Mouse (Mus musculus) urinary bladder, postnatal 25 days (tissue): ENCODE measurements around the gene A930009A15Rik.
A peak's percentile ranks its signal among the peaks of the same experiment; 100 is the strongest.

Experiments
- DNase-seq: peaks from one replicate; pipeline ENCODE4 v3.0.0; 2022; ENCODE audit warnings: low spot score

The A930009A15Rik gene

DNA sequence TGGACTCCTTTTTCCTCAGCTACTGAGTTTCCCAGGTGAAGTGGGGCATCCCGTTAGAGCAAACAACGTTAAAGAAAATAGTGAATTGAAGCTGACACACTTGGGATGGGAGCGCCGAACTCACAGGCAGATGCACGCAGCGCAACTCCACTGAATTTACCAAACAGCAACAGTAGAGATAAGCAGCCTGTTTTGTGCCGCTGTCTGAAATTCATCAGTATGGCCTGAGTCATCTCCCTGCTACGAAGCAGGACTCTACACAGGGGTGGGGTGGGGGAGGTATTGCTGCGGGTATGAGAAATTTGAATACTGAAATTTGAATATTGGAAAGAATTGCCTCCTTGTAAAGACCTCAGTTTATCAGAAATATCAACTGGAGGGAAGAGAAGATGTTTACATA is 12.2 kb downstream of the A930009A15Rik start:
- no peak for DNase-seq

DNA sequence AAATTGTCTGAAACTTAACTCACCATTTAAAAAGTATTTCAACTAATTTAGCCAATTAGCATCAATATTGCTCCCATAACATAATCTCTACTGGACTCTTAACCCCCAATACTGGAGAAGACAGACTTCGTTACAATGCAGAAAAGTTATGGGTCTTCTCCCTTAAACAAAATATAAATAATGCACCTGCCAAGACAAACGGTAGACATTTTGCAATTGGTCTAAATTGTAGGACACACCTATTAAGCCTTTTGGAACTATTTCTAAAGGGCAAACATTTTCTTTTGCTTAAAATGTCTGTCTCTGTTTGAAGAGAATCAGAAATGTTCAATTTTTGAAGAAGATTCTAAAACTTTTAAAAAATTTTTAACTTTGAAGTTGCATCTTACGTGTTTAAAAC is 13.3 kb downstream of the A930009A15Rik start:
- DNase-seq, result no peak

DNA sequence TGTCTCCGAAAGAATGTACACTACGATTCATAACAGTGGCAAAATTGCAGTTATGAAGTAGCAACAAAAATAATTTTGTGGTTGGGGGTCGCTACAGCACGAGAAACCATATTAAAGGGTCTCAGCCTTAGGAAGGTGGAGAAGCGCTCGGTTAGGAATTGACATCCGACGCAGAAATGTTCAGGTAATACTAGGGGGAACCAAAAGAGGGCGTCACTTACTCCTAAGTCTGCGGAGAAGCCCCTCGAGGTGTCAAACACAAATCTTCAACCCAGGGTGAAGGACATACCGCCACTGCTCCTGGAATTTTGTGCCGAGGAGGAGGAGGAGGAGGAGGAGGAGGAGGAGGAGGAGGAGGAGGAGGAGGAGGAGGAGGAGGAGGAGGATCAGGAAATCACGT is 14.9 kb downstream of the A930009A15Rik start:
- no peak for DNase-seq

DNA sequence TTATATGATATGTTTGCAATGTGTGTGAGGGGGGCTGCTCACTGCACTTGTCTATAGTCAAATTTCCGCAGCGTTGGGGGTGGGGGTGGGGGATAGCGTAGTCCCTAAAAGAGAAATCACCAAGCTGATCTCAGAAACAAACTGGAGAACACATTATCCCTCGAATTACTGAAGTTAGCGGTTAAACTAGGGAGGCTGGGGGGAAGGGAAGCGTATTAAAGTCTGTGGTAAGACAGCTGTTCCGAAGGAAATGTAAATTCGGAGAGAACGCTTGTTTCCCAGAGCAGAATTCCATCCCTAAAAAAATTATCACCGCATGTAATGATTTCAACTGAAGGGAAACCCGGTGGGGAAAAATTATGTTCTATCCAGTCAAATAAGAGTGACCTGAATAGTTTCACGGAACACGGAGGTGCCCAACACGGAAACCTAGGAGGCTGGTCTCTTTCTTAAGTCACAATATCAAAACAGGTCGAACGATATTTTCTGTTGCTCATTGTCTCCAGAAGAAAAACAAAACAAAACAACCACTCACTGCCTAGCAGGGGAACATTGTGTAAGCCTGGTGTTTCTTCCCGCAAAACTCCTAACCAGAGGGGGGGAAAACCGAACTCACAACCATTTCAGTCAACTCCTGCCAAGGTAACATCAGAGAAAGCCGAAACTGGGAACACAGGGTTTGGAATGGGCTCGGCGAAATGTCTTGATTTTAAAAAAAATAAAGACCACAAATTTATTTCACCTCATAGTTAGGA is 15.9 kb downstream of the A930009A15Rik start:
- DNase-seq, result no peak

DNA sequence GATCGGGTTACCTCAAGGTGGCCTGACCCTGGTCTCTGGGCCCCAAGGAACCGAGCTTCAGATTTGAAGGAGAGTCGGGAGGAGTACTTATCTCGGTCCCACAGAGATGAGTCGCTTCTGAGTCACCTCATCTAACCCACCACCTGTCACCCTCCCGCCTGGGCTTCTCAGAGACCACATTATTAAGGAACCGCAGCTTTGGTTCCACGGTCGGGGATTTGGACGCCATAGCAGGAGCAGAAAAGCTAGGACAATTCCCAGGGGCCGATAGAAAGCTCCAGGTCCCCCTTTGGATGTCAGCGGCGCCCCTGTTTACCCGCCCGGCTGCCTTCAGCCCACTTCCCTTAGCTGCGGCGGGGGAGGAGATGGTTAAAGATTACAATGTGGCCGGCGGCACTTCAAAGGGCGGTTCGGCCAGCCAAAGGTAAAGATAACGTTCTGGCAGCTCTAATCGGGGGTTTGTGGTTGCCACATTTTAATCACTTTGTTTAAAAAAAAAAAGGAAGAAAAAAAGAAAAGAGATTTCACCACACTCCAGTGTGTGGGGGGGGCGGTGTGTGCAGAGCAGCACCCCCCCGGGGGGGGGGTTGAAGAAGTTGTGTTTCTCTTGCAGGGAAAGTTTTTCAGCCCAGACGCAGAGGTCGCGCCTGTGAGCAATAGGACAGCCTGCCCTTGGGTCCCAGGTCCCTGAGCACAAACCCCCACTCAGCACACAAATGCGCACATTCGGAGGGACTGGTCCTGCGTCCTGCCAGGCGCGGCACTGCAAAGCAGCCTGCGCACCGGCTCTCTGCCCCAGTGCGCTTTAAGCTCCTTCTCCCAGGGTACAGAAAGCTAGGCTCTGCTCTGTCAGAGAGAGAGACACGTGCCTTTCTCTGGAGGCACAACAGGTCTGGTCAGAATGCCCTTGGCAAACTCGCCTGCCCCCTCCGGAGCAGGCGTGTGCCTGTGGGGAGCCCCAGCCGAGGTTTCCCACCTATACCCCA is 16.8 kb downstream of the A930009A15Rik start:
- DNase-seq, result peak; percentile 10

DNA sequence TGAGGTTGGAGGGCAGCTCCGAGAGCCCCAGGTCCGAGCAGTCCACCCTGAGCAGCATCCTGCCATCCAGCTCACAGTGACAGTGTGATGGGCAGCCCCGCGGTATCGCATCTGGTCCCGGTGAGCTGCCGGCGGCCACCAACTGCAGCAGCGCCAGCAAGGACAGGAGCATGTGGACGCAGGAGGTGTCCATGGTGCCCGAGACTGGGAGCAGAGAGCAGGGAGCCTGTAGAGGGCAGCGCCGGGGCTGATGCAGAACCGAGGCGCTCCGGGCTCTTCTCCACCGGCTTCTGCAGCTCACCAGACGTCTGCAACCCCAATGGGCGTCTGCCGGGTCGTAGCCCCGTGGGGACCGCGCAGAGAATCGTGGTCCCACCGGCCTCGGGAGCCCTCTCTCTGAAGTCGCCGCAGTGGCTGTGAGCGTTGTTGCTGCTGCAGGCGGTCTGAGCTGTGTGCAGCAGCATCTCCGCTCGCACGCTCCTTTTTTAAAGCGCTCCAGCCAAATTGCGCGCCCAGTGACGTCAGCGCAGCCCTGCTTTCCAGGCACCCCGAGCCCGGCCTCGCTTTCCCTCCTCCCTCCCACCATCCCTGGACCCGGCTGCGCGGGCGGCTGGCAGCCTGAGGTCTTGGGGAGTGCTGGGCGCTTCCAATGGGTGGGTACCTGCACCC is 17.6 kb downstream of the A930009A15Rik start, which contains the start of gene Lgr5:
TSS of gene Lgr5 (minus strand) at position 480 of the 669 bp plus-strand sequence.
- DNase-seq, result peak; percentile 21

DNA sequence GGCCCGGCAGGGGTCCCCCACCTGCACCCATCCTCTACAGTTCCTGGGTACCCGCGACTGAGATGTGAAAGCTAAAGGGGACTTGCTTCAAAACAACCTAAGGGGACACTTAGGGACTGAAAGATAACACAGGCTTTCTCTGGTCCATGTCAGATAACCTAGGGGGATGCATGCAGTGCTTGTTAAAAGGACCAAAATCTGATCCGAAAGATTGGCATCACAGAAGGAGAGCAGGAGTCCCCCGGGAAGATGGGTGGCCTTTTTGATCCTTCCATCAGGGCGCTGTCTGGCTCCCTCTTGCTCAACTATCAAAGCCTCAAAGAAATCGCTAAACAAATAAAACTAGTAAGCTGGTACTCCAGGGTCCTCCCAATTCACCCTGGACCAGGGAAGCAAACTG is 18.2 kb downstream of the A930009A15Rik start:
- no peak for DNase-seq

DNA sequence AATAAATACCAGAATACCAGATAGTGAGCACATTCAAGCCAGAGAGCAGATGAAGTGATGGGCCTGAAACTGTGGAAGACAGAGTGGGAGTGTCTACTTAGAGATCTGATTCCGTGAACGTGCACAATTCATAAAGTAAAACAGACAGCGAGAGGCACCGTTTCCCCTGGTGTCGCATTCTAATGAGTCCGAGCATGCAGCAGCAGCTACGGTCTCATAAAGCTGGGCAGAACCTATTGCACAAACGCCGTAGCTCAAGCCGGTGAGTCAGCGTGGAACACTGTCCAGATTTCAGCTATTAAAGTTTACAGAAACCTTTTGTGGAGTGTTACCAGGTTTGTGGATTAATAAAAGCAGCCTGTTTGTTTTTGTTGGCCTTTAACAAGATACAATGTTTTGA is 23.4 kb downstream of the A930009A15Rik start:
- peak; percentile 26 for DNase-seq

DNA sequence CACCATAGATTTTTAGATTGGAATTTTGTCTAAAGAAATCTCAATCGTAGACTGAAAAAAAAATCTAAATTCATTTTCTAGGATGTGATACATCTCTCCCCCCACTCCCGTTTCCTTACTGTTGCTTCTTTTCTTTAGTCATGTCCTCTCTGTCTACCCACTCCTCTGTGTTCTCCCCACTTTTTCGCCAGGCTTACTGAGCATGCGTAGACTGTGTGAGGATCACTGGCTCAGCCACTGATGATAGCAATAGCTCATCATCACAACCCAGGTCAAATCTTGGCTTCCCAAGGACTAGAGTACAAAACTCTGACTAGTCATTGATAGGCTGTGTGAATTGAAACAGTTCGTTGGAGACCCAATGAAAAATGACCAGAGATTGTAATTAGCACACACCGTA is 23.9 kb downstream of the A930009A15Rik start:
- no peak for DNase-seq

DNA sequence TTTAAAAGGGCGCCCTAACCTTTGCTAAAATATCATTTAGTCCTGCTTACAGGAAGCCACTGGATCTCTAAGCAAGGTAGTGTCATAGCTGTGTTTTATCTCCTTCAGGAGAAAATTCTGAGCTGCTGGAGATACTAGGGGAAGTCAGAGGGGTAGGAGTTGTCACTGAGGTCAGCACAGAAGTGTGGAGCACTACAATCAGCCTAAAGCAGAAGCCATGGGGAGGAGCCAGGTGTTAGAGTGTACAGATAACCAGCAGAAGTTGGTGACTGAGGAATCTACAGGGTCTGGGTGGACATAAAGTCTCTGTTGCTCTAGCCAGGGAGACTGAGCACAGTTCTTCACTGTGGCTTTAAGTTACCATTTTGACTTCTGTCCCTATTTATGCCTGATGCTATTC is 26.0 kb downstream of the A930009A15Rik start:
- DNase-seq, result no peak

DNA sequence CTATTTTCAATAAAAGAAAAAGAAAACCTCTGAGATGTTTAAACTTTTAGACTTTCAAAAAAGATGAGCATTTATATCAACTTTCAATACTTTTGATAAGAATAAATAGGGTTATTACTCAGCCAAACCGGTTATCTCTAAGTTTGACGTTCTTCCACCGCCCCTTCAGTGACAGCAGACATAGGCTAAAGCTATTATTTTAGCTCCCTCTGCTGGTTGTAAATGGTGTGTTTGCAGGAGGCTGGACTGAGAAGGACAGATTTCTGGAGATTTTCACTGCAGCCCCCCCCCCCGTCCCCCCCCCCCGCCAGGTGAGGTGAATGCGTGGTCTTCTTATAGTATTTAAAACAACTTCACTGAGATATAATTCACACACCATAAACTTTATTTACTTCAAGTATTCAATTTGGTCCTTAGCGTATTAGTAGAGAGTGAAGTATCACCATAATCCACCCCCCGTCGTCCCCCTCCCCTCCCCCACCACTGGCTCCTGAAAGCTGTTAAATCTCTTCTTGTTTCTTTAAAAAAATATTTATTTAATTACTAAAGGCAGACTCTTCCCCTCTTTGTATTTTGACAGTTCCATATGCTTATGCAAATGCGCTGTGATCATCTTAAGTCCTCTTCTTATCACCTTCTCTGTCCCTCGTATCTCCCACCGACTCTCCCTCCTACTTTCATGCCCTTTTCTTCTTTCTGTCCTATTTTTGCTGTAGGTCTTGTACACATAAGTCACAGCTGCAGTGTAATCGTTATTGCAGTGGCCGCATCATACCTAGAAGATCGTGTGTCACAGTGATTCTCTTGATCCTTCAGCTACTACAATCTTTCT is 47.9 kb downstream of the A930009A15Rik start:
- DNase-seq, result peak; percentile 7

DNA sequence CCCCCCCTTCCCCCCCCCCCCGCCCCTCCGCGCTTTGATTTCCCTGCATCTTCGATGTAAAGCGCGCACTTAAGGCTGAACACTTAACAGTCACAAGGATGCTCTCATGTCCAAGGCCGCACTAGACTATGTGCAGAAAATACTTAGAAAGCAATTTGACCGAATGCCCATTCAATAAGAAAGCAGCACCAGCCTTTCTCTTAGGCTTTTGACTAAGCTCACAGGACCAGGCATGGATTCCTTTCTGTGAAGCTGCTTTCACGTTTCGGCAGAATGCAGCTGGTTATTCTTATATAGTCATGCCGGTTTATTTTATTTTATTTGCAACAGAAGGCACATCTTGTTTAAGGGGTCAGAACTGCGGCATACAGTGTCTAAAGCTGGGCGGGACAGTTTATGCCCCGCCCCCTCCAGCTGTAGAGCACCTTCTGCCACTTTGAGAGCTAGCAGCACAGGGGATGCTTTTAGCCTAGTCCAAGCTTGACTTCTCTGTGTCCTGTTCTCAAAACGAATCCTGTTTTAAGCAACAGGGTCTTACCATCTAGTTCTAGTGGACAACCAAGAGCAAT is 48.6 kb downstream of the A930009A15Rik start:
- no peak for DNase-seq

DNA sequence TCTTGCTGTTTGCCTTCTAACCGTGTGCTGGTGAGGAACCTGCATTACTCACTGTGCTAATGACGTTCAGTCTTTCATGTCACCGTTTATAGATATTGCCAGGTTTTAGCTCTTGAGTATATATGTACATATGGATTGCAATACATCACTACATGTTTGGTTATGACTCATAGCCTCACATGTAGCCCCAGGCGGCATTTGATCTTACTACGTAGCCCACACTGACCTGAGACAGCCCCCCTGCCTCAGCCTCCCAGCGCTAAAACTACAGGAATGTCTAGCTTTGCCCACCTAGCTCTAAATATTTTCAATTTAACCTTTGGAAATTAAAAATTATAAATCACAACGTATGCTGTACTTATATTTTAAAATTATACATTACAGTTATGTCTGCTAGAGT is 53.7 kb downstream of the A930009A15Rik start:
- no peak for DNase-seq

DNA sequence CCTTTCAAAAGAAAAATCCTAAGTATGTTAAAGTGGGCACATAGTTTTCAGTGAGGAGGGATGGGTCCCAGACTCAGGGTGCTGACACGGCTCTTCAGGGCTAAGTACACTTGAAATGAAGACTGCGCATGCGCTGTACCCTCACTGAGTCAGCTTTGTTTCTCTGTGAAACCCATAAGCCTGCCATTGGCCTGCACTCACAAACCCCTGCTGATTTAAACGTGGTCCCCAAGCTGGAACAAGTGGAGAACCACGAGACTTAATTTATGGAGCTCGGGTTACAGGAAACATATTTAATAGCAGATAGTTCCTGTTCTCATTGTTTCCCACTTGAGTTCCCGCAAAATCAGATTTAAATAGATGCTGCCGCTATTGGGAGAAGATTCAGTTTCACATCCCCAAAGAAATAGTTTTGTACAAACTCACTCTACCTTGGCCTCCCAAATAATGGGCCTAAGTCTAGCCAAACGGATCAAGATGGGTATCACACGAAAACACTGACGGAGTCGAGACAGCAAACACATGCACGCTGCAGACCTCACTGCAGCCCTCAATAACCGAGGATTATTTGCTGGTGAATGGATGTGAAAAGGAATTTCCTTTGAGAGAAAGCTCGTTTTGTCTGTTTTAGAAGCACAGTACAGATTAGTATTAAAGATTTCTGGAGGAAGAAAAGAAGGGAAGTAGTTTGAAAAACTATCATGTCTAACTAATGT is 54.3 kb downstream of the A930009A15Rik start:
- DNase-seq, result no peak

DNA sequence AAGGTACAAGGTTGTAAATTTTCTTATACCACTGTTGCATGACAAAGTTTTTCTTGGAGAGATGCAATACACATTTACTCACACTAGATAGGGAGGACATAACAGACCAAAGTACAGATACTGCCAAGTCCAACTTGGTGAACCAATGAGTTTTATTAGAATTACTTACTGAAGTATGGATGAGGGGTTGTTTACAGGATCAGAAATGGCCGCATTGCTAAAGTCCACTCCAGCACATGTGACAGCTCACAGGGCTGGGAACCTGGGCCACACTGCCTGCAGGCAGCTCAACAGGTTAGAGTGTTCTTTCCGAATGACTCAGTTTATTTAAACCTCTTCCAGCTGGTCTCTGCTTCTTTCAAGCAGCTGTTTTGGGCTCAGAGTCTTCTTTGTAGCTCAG is 55.2 kb downstream of the A930009A15Rik start:
- DNase-seq, result no peak

DNA sequence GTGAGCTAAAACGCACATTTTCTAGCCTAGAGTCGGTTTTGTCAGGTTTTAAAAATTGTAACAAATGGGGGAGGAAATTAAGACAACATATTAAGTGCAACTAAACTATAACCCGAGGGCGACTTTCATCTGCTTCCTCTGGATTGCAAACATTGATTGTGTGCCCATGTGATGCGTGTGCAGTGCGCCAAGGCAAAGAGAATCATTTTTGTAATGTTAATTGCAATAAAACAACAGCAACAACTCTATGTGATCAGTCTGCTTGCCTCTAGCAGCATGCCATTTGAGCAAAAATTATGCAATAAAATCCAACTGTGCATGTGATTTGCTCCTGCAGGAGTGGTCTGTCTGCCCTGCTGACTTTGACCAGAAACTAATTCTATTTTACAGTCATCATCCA is 56.9 kb downstream of the A930009A15Rik start:
- no peak for DNase-seq
